Mouse (Mus musculus): ENCODE measurements at regions not wholly inside any gene's neighbourhood (a gene's known extent, or its start where the extent isn't known, plus 50 kb on each side); places are given as distances from the start of the nearest gene placed in this dataset.

DNA sequence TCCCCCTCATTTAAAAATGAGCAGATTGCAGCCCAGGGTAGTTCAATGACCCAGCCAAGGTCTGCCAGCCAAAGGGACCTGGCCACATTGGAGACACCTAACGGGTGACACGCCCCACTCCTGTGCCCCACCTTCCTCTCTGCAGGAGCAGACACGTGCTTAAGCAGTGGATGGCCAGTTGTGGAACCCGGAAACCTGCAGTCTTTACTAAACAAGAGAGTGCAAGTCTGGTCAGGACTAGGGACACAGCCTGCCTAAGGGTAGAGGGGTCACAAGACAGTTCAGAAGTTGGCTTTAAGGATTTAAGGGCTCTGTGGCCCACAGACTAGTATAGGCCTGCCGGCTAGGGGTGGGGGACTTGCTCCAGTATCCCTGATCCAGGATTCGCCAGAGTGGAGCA, 179.2 kb upstream of the Gm4791 start:
- H3K9ac ChIP-seq = no peak overlapping the region

DNA sequence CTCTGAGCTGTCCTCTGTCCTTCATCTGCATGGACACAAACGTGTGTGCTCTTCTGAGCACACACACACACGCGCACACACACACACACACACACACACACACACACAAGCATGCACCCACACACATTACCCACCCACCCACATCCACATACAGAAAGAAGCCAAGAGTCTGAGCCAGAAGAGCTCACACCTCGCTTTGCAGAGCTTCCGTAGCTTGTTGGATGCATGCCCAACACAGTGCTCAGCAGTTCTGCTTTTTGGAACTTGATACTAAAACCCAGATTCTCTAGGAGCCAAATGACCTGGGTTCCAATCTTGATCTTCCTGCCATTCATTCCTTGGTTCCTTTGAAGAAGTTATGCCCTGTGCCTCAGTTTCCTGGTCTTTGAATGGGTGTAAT, 182.4 kb upstream of the Gm4791 start:
- 87% methylated on average over 5 of the region's 5 CpGs for WGBS

More for the DNA sequence above, 179.2 kb upstream of the Gm4791 start:
- no peaks in the 10 kb centered on the region for H3K9me3 ChIP-seq
- no peak overlapping the region for H3K4me2 ChIP-seq (replicated peaks)
- H3K36me3 ChIP-seq = no peaks in the 10 kb centered on the region
- WGBS = 46% methylated on average over 6 of the region's 6 CpGs
- no peak for ATAC-seq (ENCODE audit: insufficient number of reproducible peaks, insufficient read depth, low FRiP score, low TSS enrichment)
- H3K27me3 ChIP-seq = no peaks in the 10 kb centered on the region
- H3K4me3 ChIP-seq = no peak overlapping the region
- H3K27ac ChIP-seq = peak overlapping the region; percentile 14; the same call in 1 of the 2 replicates
- 0 out of 2 replicates have a peak, but pooled peaks cover 3% of the 10 kb centered on the region for H3K4me1 ChIP-seq

DNA sequence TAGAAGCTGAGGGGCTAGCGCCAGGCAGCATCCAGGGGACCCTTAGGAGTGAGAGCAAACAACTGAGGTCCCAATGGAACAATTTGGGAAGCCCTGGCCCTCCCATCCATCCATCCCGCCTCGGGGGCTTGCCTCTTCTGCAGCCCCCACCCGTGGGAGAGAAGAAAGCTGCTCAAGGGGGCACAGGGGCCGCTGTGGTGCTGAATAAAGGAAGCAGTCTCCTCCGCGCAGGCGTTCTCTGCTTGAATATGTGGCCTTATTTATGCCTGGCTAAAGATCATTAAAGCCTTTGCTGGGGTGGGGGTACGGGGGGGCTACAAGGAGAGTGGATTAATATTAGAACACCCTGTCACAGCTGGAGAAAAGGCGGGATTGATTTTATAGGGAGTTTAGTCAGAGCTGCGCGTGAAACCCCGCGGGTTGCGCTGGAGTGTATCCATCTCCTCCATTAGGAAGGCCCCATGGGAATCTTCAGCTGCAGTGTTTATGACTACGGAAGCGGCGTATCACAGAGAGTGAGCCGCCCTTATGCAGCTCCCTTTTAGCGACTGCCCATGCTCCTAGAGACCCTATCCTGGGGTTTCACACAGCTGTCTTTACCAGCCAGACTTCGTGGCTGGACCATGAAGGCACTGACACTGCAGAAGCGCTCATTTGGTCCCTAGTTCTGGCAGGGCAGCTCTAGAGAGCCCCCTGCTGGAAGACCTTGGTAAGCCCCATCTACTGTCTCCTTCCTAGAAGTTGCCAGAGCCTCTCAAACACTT, 183.9 kb upstream of the Gm4791 start:
- no peaks in the 10 kb centered on the region for H3K9me3 ChIP-seq
- H3K4me3 ChIP-seq = peak overlapping the region; percentile 31
- peak; percentile 80 for ATAC-seq (ENCODE audit: insufficient number of reproducible peaks, insufficient read depth, low FRiP score, low TSS enrichment)
- H3K9ac ChIP-seq = peak overlapping the region; percentile 34
- H3K27me3 ChIP-seq = 0 out of 2 replicates have a peak, but pooled peaks cover 16% of the 10 kb centered on the region
- H3K36me3 ChIP-seq = no peaks in the 10 kb centered on the region
- peak overlapping the region; percentile 50 for H3K4me2 ChIP-seq (replicated peaks)
- no peak overlapping the region for H3K27ac ChIP-seq
- H3K4me1 ChIP-seq = 0 out of 2 replicates have a peak, but pooled peaks cover 3% of the 10 kb centered on the region
- WGBS = 12% methylated on average over 22 of the region's 22 CpGs

More for the DNA sequence above, 182.4 kb upstream of the Gm4791 start:
- Histone ChIP-seq H3K27ac (no peak overlapping the region), H3K9ac (no peak overlapping the region), H3K4me1 (0 out of 2 replicates have a peak, but pooled peaks cover 3% of the 10 kb centered on the region), H3K9me3 (no peaks in the 10 kb centered on the region), H3K4me3 (no peak overlapping the region), H3K27me3 (0 out of 2 replicates have a peak, but pooled peaks cover 11% of the 10 kb centered on the region), H3K36me3 (no peaks in the 10 kb centered on the region), H3K4me2 (replicated peaks) (no peak overlapping the region)
- no peak for ATAC-seq (ENCODE audit: insufficient number of reproducible peaks, insufficient read depth, low FRiP score, low TSS enrichment)

DNA sequence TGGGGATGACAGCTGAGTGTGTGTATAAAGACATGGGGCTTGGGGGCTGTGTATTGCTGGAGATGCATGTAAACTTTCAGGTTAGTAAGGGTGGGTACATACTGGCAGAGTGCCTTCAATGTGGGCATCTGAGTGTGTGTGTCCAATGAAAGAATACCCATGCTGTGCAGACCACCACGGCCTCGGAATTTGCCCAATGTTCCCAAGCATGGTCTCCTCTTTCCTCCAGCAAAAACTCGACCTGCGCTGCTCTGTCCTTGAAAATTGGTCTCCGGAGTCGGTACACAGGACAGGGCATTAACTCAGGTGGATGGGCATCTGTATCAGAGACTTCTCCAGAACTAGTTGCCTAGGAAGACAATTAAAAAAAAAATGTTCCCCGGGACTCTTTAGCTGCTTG, 188.3 kb upstream of the Gm4791 start:
- Histone ChIP-seq H3K4me3 (no peak overlapping the region), H3K4me2 (replicated peaks) (no peak overlapping the region), H3K4me1 (no peaks in the 10 kb centered on the region), H3K27me3 (0 out of 2 replicates have a peak, but pooled peaks cover 16% of the 10 kb centered on the region), H3K36me3 (no peaks in the 10 kb centered on the region), H3K9me3 (no peaks in the 10 kb centered on the region), H3K27ac (no peak overlapping the region), H3K9ac (no peak overlapping the region)
- 79% methylated on average over 7 of the region's 7 CpGs for WGBS
- ATAC-seq (ENCODE audit: insufficient number of reproducible peaks, insufficient read depth, low FRiP score, low TSS enrichment) = no peak

DNA sequence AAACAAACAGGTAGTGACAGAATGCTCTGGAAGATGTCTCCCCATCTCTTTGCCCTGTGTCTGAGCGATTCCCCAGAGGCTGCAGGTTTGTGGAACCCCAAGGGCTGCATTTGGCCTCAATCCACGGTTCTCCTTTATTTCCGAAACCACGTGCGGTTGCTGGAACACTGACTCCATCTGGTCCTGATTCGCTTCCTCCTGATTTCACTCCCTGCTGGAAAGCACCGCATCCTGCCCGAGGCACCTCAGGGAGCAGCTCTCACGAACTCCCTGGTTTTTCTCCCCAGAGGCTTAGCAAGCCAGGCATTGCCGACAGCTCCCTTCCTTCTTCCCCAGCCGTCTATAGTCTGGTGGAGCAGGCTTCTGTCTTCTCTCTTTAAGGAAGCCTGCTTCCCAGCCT, 203.1 kb upstream of the Gm4791 start:
- H3K27me3 ChIP-seq = no peaks in the 10 kb centered on the region
- H3K4me1 ChIP-seq = peaks cover 6% of the 10 kb centered on the region; the same call in 1 of the 2 replicates
- H3K27ac ChIP-seq = no peak overlapping the region
- ATAC-seq (ENCODE audit: insufficient number of reproducible peaks, insufficient read depth, low FRiP score, low TSS enrichment) = no peak
- 44% methylated on average over 11 of the region's 11 CpGs for WGBS
- no peak overlapping the region for H3K9ac ChIP-seq
- H3K9me3 ChIP-seq = no peaks in the 10 kb centered on the region
- H3K36me3 ChIP-seq = no peaks in the 10 kb centered on the region
- no peak overlapping the region for H3K4me2 ChIP-seq (replicated peaks)
- H3K4me3 ChIP-seq = no peak overlapping the region

DNA sequence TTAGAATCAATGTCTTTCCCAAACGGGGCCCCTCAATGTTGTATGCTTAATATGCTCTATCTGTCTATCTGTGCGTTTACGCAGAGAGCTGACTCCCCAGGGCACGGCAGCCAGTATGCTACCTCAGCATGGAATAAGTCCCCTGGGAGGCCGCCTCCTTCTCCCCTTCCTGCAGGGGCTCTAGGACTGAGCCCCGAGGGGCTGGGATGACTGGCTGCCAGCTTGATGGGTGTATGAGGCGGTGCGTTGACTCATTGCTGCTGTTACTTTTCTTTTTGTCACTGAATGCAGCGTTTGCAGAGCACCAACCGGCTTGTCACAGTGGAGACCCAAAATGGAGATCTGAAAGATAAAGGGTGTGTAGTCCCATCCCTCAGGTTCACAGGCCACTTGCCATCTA, 209.5 kb upstream of the Gm4791 start:
- Histone ChIP-seq H3K4me1 (no peaks in the 10 kb centered on the region), H3K4me2 (replicated peaks) (no peak overlapping the region), H3K9me3 (no peaks in the 10 kb centered on the region), H3K4me3 (no peak overlapping the region), H3K27ac (no peak overlapping the region), H3K27me3 (no peaks in the 10 kb centered on the region), H3K9ac (no peak overlapping the region), H3K36me3 (no peaks in the 10 kb centered on the region)
- 79% methylated on average over 10 of the region's 10 CpGs for WGBS
- no peak for ATAC-seq (ENCODE audit: insufficient number of reproducible peaks, insufficient read depth, low FRiP score, low TSS enrichment)

DNA sequence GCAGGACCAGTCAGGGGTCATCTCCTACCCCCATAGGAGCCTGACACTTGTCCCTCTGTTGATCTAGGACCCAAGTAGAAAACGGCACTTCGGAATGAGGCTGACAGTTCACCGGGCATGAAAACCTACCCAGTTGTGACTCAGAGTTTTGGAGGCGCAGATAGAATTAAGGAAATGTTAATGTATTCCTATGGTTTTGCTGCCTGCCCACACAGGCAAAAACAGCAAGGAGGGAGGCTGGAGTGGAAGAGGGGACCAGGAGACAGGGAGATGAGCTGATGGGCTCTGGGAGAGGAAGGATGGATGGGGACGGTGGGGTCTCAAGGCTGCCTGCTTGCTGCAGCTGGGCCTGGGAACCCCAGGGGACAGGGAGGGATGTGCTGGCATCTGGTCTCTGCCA, 210.1 kb upstream of the Gm4791 start:
- ATAC-seq (ENCODE audit: insufficient number of reproducible peaks, insufficient read depth, low FRiP score, low TSS enrichment) = no peak
- Histone ChIP-seq H3K4me3 (no peak overlapping the region), H3K9ac (no peak overlapping the region)

DNA sequence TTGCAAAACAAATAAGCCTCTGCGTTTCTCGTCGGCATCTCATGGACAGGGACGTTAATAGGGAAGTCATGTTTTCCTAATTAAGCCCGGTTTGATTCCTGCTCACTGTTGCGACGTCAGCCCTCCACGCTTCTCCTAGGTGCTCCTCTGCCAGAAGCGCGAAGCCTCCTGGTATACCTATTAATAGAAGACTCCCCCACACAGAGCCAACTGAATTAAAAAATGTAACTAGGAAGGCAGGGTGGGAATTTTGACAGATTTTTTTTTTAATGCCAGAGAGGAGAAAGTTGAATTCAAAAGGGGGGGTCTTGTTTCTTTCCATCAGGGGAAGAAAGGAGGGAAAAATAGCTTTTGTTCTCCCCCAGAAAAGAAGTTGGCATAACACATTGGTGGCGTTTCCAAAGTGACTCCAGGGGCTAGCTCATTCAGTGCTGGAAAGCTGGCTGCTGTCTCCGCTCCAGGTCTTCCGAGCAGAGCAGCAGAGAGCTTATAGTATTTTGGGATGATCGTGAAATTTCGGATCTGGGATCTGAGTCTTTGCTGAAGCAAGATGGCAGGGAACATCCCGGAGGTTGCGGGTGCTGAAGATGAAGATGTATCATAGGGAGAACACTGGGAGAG, 214.1 kb upstream of the Gm4791 start:
- H3K9me3 ChIP-seq = no peaks in the 10 kb centered on the region
- 0 out of 2 replicates have a peak, but pooled peaks cover 3% of the 10 kb centered on the region for H3K27me3 ChIP-seq
- no peak overlapping the region for H3K9ac ChIP-seq
- ATAC-seq (ENCODE audit: insufficient number of reproducible peaks, insufficient read depth, low FRiP score, low TSS enrichment) = no peak
- no peaks in the 10 kb centered on the region for H3K36me3 ChIP-seq
- 74% methylated on average over 17 of the region's 17 CpGs for WGBS
- no peak overlapping the region for H3K4me3 ChIP-seq
- no peak overlapping the region for H3K27ac ChIP-seq
- peaks cover 5% of the 10 kb centered on the region; the same call in 1 of the 2 replicates for H3K4me1 ChIP-seq
- H3K4me2 ChIP-seq (replicated peaks) = no peak overlapping the region

More for the DNA sequence above, 210.1 kb upstream of the Gm4791 start:
- no peaks in the 10 kb centered on the region for H3K4me1 ChIP-seq
- 88% methylated on average over 5 of the region's 5 CpGs for WGBS
- H3K27ac ChIP-seq = no peak overlapping the region
- no peaks in the 10 kb centered on the region for H3K27me3 ChIP-seq
- H3K4me2 ChIP-seq (replicated peaks) = no peak overlapping the region
- no peaks in the 10 kb centered on the region for H3K9me3 ChIP-seq
- H3K36me3 ChIP-seq = no peaks in the 10 kb centered on the region

DNA sequence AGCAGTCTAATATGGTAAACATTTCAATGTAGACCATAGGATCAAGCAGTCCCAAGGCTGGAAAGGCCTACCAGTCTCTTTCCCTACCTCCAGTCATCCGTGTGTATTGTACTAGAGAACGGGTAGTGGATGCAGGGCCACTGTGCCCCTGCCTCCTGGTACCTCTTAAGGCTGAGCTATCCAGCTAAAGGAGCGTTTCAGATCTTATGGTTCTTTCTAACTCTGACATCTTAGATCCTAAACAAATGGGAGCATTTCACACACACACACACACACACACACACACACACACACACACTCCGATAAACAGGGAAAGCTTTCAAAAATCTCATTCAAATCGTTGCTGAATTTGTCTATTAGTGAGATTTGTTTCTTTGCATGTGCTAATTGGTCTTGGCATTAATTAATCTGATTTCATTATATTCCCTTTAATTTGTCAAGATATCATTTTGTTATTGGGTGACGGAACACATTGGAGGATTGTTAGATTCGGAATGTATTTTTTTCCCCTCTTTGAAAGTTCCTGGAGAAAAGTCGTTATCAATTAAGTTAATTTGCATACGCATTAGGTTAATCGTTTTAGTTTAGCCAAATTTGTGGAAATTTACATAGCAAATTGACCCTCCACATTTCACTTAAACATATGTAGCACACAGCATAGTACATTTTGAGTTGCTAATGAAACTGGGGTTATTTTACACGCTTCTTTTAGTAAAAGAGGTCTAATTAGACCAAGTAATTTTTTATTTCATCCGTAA, 214.8 kb upstream of the Gm4791 start:
- no peak overlapping the region for H3K4me3 ChIP-seq
- 77% methylated on average over 12 of the region's 12 CpGs for WGBS
- no peak for ATAC-seq (ENCODE audit: insufficient number of reproducible peaks, insufficient read depth, low FRiP score, low TSS enrichment)

DNA sequence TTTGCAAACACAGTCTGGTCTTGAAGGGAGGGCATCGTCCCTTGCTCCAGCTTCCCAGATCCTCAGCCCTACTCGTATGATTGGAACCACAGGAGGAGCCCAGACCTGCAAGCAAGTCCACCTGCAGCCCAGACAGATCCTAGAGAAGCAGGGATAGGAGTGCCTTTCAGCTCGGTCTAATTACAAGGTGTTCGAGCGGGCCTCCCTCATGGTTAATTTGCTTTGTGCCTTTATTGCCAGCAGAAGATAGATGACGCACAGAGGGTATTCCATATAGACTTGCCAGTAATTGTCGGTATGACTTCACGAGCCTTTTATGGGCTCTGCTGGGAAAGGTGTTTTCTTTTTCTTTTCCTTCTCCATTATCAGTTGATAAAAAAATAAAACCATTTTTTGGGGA, 216.9 kb upstream of the Gm4791 start:
- Histone ChIP-seq H3K9ac (no peak overlapping the region), H3K27me3 (0 out of 2 replicates have a peak, but pooled peaks cover 3% of the 10 kb centered on the region), H3K27ac (no peak overlapping the region), H3K4me1 (peaks cover 5% of the 10 kb centered on the region; the same call in 1 of the 2 replicates), H3K4me3 (no peak overlapping the region), H3K4me2 (replicated peaks) (no peak overlapping the region), H3K9me3 (no peaks in the 10 kb centered on the region), H3K36me3 (no peaks in the 10 kb centered on the region)
- 84% methylated on average over 8 of the region's 8 CpGs for WGBS
- no peak for ATAC-seq (ENCODE audit: insufficient number of reproducible peaks, insufficient read depth, low FRiP score, low TSS enrichment)

More for the DNA sequence above, 214.8 kb upstream of the Gm4791 start:
- Histone ChIP-seq H3K27me3 (0 out of 2 replicates have a peak, but pooled peaks cover 3% of the 10 kb centered on the region), H3K27ac (no peak overlapping the region), H3K36me3 (no peaks in the 10 kb centered on the region), H3K9me3 (no peaks in the 10 kb centered on the region), H3K9ac (no peak overlapping the region), H3K4me2 (replicated peaks) (no peak overlapping the region), H3K4me1 (peaks cover 5% of the 10 kb centered on the region; the same call in 1 of the 2 replicates)

DNA sequence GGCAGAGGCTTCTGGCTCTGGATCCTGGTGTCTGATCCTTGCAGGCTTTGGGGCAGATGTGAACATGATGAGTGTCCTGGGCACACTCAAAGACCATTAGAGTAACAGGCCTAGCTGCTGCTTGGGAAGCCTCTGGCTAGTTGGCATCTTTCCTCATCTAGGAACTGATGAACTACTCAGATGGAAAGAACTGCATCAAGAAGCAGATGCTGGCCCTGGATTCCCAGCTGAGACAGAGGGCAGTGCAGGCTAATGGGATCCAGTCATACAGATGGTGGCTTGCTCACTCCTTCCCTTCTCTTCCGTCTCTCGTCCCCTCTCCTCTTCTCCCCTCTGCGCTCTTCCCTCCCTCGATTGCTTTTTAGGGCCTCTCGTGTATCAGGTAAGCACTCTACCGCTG, 219.8 kb upstream of the Gm4791 start:
- 76% methylated on average over 6 of the region's 6 CpGs for WGBS
- Histone ChIP-seq H3K4me3 (no peak overlapping the region), H3K27ac (no peak overlapping the region), H3K4me1 (peaks cover 5% of the 10 kb centered on the region; the same call in 1 of the 2 replicates), H3K27me3 (0 out of 2 replicates have a peak, but pooled peaks cover 3% of the 10 kb centered on the region), H3K9me3 (no peaks in the 10 kb centered on the region), H3K4me2 (replicated peaks) (no peak overlapping the region), H3K9ac (no peak overlapping the region), H3K36me3 (no peaks in the 10 kb centered on the region)
- ATAC-seq (ENCODE audit: insufficient number of reproducible peaks, insufficient read depth, low FRiP score, low TSS enrichment) = no peak
